Mouse (Mus musculus): ENCODE results near the gene Ces2c.
"Not testable (repeated sequence)": the region's sequence is repeated elsewhere in the genome, so short reads cannot be mapped to it uniquely, and the experiment has no call there.

Ces2c gene

DNA sequence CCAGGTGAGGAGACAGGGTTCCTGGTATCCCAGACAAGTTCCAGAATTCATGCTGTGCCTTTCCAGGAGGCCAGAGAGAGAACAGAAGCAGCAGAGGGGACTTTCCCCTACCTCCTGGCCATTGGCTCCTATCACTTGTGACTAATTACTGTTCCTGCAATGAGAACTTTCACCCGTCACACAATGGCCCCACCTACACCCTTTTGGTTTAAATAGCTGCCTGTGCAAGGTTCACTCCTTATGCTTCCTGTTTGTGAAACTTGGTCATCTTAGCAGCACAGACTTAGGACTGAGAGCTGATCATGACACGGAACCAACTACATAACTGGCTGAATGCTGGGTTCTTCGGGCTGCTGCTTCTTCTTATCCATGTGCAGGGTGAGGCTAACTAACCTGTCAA, at the start of gene Ces2c:
Gene Ces2c (plus strand): TSS at position 238 of the 400 bp plus-strand sequence.
- DNase-seq (ENCODE audit: low spot score): no peak

DNA sequence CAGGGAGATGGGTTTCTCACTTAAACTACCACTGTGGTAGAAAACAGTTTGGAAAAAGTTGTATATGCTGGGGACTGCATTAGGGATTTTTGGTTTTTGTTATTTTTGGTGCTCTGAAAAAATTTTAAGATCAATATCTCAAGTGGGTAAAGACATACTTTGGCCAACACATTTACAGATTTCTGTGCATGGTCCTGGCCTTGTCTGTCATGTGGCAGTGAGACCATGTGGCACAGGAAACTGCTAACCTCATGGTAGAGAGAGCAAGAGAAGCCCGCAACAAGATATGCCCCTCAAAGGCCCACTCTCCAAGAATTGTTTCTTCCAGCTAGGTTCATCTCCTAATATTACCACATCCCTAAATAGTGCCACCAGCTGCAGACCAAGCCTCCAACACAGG, 47.5 kb upstream of the Ces2c start:
- DNase-seq (ENCODE audit: low spot score): no peak

GRCm38 (mm10) chr8:104806127-104806526, 40.7 kb upstream of the Ces2c start:
- no peak for DNase-seq (ENCODE audit: low spot score)

DNA sequence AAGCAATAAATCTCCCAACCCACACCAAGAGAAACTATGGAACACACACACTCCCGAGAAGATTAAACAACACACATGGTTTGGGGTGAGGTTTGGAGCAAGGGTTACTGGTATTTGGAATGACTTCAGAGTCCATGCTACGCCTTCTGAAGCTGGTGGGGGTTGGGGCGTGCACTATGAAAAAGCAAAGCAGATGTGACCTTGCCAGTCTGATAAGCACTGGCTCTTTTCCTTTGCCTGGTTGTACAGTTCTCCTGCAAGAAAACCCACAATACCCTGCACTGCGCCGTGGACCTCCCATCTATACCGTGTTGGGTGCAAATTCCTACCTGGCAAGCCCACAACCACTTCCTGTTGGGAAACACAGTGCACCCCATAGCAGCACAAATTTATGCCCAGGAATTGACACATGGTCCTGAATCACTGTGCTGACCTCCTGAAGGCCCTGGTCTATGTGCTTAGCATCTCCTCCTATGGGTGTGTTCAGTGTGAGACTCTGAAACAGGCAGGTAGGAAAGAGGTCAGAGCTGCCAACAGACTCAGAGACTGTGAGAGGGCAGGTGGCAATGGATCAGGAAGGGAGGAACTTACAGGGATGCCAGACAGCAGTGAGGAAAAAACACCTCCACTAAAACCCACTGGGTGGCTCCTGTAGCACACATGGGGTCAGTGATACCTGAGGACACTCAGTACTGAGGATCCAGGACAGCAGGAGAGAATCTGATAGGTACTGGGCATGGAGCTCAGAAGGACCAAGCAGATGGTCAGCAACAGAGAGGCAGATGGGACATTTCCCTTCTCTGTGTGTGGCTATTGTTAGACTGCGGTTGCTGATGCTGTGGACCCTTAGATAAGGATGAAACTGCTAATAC, 38.1 kb upstream of the Ces2c start:
- DNase-seq (ENCODE audit: low spot score): no peak

GRCm38 (mm10) chr8:104809436-104809835, 37.4 kb upstream of the Ces2c start:
- no peak for DNase-seq (ENCODE audit: low spot score)

DNA sequence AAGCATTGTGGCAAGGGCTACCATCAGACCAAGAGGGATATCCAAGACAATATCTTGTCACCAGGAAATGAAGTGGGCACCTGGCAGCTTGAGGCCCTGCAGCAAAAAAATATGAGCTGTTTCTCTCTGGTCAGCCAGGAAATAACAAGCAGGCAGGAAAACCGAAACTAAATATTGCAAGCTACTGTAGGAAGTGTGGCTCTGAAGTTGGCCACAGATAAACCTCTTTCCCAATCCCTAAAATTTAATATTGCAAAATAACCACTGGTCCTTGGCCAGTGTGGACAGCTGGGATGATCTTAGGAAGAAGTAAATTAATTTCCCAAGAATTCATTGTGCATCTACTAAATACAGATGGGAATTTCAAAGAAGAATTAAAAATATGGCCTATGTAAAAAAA, 20.0 kb upstream of the Ces2c start:
- peak; percentile 64 for DNase-seq (ENCODE audit: low spot score)

GRCm38 (mm10) chr8:104828221-104828620, 18.6 kb upstream of the Ces2c start:
- no peak for DNase-seq (ENCODE audit: low spot score)

- no peak for DNase-seq (ENCODE audit: low spot score)
These were observed 15.4 kb upstream of the Ces2c start, which contains the start of gene Ces2b for GRCm38 (mm10) chr8:104831440-104831839. TSS of gene Ces2b (plus strand) at chr8:104831572.

DNA sequence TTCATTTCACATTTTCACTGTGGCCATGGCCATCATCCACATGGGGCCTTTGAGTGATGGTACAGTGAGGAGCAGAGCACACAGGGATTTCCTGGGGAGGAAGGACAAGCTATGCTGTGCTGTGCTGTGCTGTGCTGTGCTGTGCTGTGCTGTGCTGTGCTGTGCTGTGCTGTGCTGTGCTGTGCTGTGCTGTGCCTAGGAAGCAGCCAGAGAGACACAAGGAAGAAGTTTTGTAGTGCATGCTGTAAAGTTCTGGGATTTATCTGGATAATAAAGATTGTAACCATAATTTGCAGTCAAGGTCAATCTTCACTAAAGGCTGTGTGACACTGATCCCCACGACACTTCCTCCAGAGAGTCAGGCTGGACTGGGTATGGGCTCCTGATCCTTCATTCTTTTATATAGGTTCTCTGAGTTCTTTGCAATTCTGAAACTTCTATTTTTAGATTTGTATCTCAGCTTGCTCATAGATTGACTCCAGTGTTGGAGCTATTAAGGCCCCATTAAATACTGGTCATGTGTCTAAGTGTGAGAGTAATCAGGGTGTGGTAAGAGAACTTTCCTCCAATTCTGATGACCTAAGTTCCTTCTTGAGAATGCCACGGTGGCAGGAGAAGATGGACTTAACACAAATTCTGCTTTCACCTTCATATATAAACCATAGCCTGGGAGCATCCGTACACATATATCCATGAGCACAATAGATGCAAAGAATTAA, 5.3 kb upstream of the Ces2c start:
- no peak for DNase-seq (ENCODE audit: low spot score)

- no peak for DNase-seq (ENCODE audit: low spot score)
These were observed 1.0 kb downstream of the Ces2c start for GRCm38 (mm10) chr8:104847741-104848462.

DNA sequence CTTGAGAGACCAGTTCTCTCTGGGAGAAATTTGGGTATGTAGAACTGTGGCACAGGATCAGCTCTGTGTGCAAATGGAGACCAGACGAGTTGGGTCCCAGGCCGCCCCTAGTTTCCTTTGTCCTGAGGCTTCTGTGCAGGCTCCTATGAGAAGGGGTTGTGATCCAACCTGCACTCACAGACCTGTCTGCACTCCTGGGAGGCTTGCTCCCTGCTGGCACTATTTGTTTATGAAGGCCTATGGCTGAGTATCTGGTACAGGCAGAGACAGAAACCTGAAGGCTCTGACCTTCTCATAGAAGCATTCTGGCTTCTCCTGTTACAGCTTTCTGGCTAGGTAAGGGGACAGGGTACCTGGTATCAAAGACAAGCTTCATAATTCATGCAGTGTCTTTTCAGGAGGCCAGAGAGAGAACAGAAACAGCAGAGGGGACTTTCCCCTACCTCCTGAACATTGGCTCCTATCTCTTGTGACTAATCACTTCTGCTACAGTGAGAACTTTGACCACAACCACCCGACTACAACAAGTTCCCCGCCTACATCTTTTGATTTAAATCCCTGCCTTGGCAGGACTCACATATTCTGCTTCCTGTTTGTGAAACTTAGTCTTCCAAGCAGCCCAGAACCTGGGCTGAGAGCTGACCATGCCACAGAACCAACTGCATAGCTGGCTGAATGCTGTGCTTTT, 20.1 kb downstream of the Ces2c start:
- DNase-seq (ENCODE audit: low spot score): not testable (repeated sequence)

GRCm38 (mm10) chr8:104868876-104869275, 22.0 kb downstream of the Ces2c start:
- DNase-seq (ENCODE audit: low spot score): not testable (repeated sequence)

DNA sequence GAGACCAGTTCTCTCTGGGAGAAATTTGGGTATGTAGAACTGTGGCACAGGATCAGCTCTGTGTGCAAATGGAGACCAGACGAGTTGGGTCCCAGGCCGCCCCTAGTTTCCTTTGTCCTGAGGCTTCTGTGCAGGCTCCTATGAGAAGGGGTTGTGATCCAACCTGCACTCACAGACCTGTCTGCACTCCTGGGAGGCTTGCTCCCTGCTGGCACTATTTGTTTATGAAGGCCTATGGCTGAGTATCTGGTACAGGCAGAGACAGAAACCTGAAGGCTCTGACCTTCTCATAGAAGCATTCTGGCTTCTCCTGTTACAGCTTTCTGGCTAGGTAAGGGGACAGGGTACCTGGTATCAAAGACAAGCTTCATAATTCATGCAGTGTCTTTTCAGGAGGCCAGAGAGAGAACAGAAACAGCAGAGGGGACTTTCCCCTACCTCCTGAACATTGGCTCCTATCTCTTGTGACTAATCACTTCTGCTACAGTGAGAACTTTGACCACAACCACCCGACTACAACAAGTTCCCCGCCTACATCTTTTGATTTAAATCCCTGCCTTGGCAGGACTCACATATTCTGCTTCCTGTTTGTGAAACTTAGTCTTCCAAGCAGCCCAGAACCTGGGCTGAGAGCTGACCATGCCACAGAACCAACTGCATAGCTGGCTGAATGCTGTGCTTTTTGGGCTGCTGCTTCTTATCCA, 39.5 kb downstream of the Ces2c start:
- DNase-seq (ENCODE audit: low spot score): not testable (repeated sequence)

GRCm38 (mm10) chr8:104901746-104902145, 54.9 kb downstream of the Ces2c start:
- no peak for DNase-seq (ENCODE audit: low spot score)

Measured in adipocyte (in vitro differentiated cells).